Mouse (Mus musculus): ENCODE measurements at regions not wholly inside any gene's neighbourhood (a gene's known extent, or its start where the extent isn't known, plus 50 kb on each side); places are given as distances from the start of the nearest gene placed in this dataset.

GRCm38 (mm10) chr15:29762191-29762590 is 410.2 kb upstream of the Ctnnd2 start:
- DNase-seq (ENCODE audit: low spot score) (no peak), ATAC-seq (no peak)
- 73% methylated on average over 2 of the region's 2 CpGs for WGBS

GRCm38 (mm10) chr15:29776438-29776837 is 396.0 kb upstream of the Ctnnd2 start:
- Histone ChIP-seq H3K27me3 (replicated peaks; ENCODE audit: control insufficient read depth, insufficient read depth, low read length) (no peaks in the 10 kb centered on the region), H3K4me1 (ENCODE audit: control insufficient read depth, insufficient read depth, low read length) (no peaks in the 10 kb centered on the region), H3K27ac (ENCODE audit: low read depth, low read length) (no peak overlapping the region), H3K36me3 (ENCODE audit: control insufficient read depth, insufficient read depth, low read length) (no peaks in the 10 kb centered on the region), H3K9ac (ENCODE audit: low read length) (no peak overlapping the region), H3K4me2 (ENCODE audit: low read length) (no peak overlapping the region), H3K4me3 (ENCODE audit: low read depth, low read length) (no peak overlapping the region), H3K9me3 (replicated peaks; ENCODE audit: control insufficient read depth, low read length) (no peaks in the 10 kb centered on the region)
- WGBS: 89% methylated on average over 2 of the region's 2 CpGs
- DNase-seq (ENCODE audit: low spot score) (no peak), ATAC-seq (no peak)

More at GRCm38 (mm10) chr15:29762191-29762590, 410.2 kb upstream of the Ctnnd2 start:
- no peak overlapping the region for H3K27ac ChIP-seq (ENCODE audit: low read depth, low read length)
- H3K36me3 ChIP-seq (ENCODE audit: control insufficient read depth, insufficient read depth, low read length): no peaks in the 10 kb centered on the region
- no peak overlapping the region for H3K9ac ChIP-seq (ENCODE audit: low read length)
- H3K9me3 ChIP-seq (replicated peaks; ENCODE audit: control insufficient read depth, low read length): no peaks in the 10 kb centered on the region
- H3K4me1 ChIP-seq (ENCODE audit: control insufficient read depth, insufficient read depth, low read length): no peaks in the 10 kb centered on the region
- H3K4me2 ChIP-seq (ENCODE audit: low read length): no peak overlapping the region
- no peak overlapping the region for H3K4me3 ChIP-seq (ENCODE audit: low read depth, low read length)
- H3K27me3 ChIP-seq (replicated peaks; ENCODE audit: control insufficient read depth, insufficient read depth, low read length): no peaks in the 10 kb centered on the region

DNA sequence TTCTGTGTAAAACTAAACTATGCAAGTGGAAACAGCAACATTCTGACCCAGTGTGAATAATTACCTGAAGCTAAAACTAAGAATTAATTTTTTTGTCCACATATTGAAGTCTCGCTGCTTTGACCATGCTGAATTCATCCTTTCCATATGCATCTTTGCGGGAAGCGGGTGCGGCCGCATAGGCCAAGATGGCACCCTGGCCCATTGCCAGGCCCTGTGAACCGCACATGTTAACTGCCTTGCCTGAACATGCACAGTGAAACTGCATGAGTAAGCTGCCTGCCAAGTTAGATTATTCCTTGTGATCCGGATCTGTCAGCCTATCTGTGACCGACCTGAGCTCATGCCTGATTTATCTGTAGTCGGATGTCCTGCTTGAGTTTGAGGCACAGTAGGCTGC is 373.8 kb upstream of the Ctnnd2 start:
- DNase-seq (ENCODE audit: low spot score) (peak; percentile 19), ATAC-seq (no peak)
- Histone ChIP-seq H3K4me2 (ENCODE audit: low read length) (no peak overlapping the region), H3K9me3 (replicated peaks; ENCODE audit: control insufficient read depth, low read length) (no peaks in the 10 kb centered on the region; the same call in 1 of the 2 replicates), H3K4me3 (ENCODE audit: low read depth, low read length) (no peak overlapping the region), H3K27me3 (replicated peaks; ENCODE audit: control insufficient read depth, insufficient read depth, low read length) (no peaks in the 10 kb centered on the region), H3K4me1 (ENCODE audit: control insufficient read depth, insufficient read depth, low read length) (no peaks in the 10 kb centered on the region), H3K27ac (ENCODE audit: low read depth, low read length) (no peak overlapping the region), H3K9ac (ENCODE audit: low read length) (no peak overlapping the region), H3K36me3 (ENCODE audit: control insufficient read depth, insufficient read depth, low read length) (no peaks in the 10 kb centered on the region)
- 90% methylated on average over 9 of the region's 9 CpGs for whole genome bisulfite sequencing

- no peaks in the 10 kb centered on the region for H3K36me3 ChIP-seq (ENCODE audit: control insufficient read depth, insufficient read depth, low read length)
- ATAC-seq (0 out of 2 replicates have a peak, but pooled peaks have one; percentile 44), DNase-seq (ENCODE audit: low spot score) (peak; percentile 33)
- no peaks in the 10 kb centered on the region for H3K4me1 ChIP-seq (ENCODE audit: control insufficient read depth, insufficient read depth, low read length)
- WGBS: 49% methylated on average over 2 of the region's 2 CpGs
- H3K27me3 ChIP-seq (replicated peaks; ENCODE audit: control insufficient read depth, insufficient read depth, low read length): no peaks in the 10 kb centered on the region
- no peak overlapping the region for H3K4me3 ChIP-seq (ENCODE audit: low read depth, low read length)
- no peak overlapping the region for H3K27ac ChIP-seq (ENCODE audit: low read depth, low read length)
- no peak overlapping the region for H3K4me2 ChIP-seq (ENCODE audit: low read length)
- no peak overlapping the region for H3K9ac ChIP-seq (ENCODE audit: low read length)
- no peaks in the 10 kb centered on the region for H3K9me3 ChIP-seq (replicated peaks; ENCODE audit: control insufficient read depth, low read length)
These were observed 349.1 kb upstream of the Ctnnd2 start for GRCm38 (mm10) chr15:29823271-29823670.

DNA sequence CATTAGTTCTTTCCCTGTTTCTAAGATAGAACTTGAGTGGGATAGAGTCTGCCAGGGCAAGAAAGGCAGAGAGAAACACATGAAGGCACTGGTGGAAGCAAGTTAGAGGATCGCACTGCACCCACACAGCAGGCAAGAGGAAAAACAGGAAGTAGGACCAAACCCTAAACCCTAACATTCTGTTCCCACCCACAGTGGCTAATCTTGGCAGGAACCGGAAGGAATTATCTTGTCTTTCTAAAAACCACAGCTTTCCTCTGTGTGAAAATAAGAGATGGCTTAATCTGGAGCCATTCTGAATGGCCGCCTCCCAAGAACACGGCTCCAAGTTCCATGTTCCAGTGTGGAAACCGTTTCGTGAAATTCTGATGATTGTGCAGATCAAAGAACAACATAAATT is 348.2 kb upstream of the Ctnnd2 start:
- ATAC-seq: no peak
- no peak for DNase-seq (ENCODE audit: low spot score)
- WGBS: 93% methylated on average over 6 of the region's 6 CpGs

DNA sequence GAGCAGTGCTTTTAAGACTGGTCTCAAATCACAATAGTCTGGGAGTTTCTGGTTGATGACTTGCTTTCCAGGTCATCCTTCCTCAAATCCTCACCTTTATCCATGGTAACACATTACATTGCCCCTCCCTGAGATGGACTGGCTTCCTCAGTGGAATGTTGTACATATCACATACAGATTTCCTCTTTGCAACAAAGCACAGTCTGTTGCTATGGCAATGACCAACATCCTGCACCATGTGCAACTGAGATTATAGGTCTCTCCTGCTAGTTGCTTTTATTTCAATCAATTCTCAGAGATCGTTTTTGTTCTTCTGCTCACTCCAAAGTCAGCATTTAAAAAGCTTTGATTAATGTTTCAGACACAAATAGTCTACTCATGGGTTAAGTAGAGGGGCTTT is 344.3 kb upstream of the Ctnnd2 start:
- Histone ChIP-seq H3K9ac (ENCODE audit: low read length) (no peak overlapping the region), H3K27ac (ENCODE audit: low read depth, low read length) (no peak overlapping the region), H3K4me1 (ENCODE audit: control insufficient read depth, insufficient read depth, low read length) (no peaks in the 10 kb centered on the region), H3K9me3 (replicated peaks; ENCODE audit: control insufficient read depth, low read length) (no peaks in the 10 kb centered on the region), H3K4me3 (ENCODE audit: low read depth, low read length) (no peak overlapping the region), H3K36me3 (ENCODE audit: control insufficient read depth, insufficient read depth, low read length) (no peaks in the 10 kb centered on the region), H3K27me3 (replicated peaks; ENCODE audit: control insufficient read depth, insufficient read depth, low read length) (no peaks in the 10 kb centered on the region), H3K4me2 (ENCODE audit: low read length) (no peak overlapping the region)
- 41% methylated on average over 1 of the region's 1 CpGs for WGBS
- ATAC-seq (peak; percentile 66; the same call in 1 of the 2 replicates), DNase-seq (ENCODE audit: low spot score) (peak; percentile 22)

More for the DNA sequence above, 348.2 kb upstream of the Ctnnd2 start:
- Histone ChIP-seq H3K27me3 (replicated peaks; ENCODE audit: control insufficient read depth, insufficient read depth, low read length) (no peaks in the 10 kb centered on the region), H3K4me1 (ENCODE audit: control insufficient read depth, insufficient read depth, low read length) (no peaks in the 10 kb centered on the region), H3K4me2 (ENCODE audit: low read length) (no peak overlapping the region), H3K36me3 (ENCODE audit: control insufficient read depth, insufficient read depth, low read length) (no peaks in the 10 kb centered on the region), H3K4me3 (ENCODE audit: low read depth, low read length) (no peak overlapping the region), H3K9me3 (replicated peaks; ENCODE audit: control insufficient read depth, low read length) (no peaks in the 10 kb centered on the region), H3K27ac (ENCODE audit: low read depth, low read length) (no peak overlapping the region), H3K9ac (ENCODE audit: low read length) (no peak overlapping the region)

DNA sequence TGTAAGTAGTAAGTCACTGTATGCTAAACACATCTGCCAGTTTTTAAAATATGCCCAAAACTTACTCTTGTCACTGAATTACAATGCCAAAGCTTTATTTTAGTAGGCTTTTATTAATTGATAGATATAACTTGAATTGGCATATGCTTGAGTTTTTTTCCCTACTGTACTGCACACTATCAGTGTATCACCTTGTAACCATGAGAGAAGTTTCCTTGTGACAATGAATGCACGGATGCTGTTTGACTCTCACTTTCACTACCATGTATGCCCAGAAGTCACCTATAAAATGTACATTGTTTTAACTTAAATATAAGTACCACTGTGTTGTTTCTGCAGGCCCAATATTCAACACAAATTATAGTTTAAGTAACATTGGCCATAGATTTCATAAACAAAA is 343.8 kb upstream of the Ctnnd2 start:
- Histone ChIP-seq H3K4me1 (ENCODE audit: control insufficient read depth, insufficient read depth, low read length) (no peaks in the 10 kb centered on the region), H3K4me3 (ENCODE audit: low read depth, low read length) (no peak overlapping the region), H3K27ac (ENCODE audit: low read depth, low read length) (no peak overlapping the region), H3K9ac (ENCODE audit: low read length) (no peak overlapping the region), H3K4me2 (ENCODE audit: low read length) (no peak overlapping the region), H3K9me3 (replicated peaks; ENCODE audit: control insufficient read depth, low read length) (no peaks in the 10 kb centered on the region), H3K27me3 (replicated peaks; ENCODE audit: control insufficient read depth, insufficient read depth, low read length) (no peaks in the 10 kb centered on the region), H3K36me3 (ENCODE audit: control insufficient read depth, insufficient read depth, low read length) (no peaks in the 10 kb centered on the region)
- 85% methylated on average over 1 of the region's 1 CpGs for WGBS
- no peak for ATAC-seq
- no peak for DNase-seq (ENCODE audit: low spot score)
